Mouse (Mus musculus): ENCODE measurements at regions not wholly inside any gene's neighbourhood (a gene's known extent, or its start where the extent isn't known, plus 50 kb on each side); places are given as distances from the start of the nearest gene placed in this dataset.

- in situ Hi-C loops (cut with MboI; ENCODE audit: unreplicated experiment in 2 of 2): loop anchor here (5.0 to 10.0 kb wide), 2 partner anchors 118 to 205 kb away; no protein-coding TSS in a partner anchor
These were observed 131.4 kb downstream of the Cd24a start for GRCm38 (mm10) chr10:43709278-43710033.

GRCm38 (mm10) chr10:43710186-43710885 is 132.3 kb downstream of the Cd24a start:
- in situ Hi-C loops (cut with MboI; ENCODE audit: unreplicated experiment in 2 of 2): no loop called here

GRCm38 (mm10) chr10:43710886-43711256 is 132.8 kb downstream of the Cd24a start:
- in situ Hi-C loops (cut with MboI; ENCODE audit: unreplicated experiment in 2 of 2): no loop called here

- in situ Hi-C loops (cut with MboI; ENCODE audit: unreplicated experiment in 2 of 2): no loop called here
These were observed 134.6 kb downstream of the Cd24a start for GRCm38 (mm10) chr10:43712657-43713056.

GRCm38 (mm10) chr10:43718768-43719167 is 140.7 kb downstream of the Cd24a start:
- in situ Hi-C loops (cut with MboI; ENCODE audit: unreplicated experiment in 2 of 2): no loop called here

- in situ Hi-C loops (cut with MboI; ENCODE audit: unreplicated experiment in 2 of 2): no loop called here
These were observed 143.3 kb downstream of the Cd24a start for GRCm38 (mm10) chr10:43721356-43721755.

GRCm38 (mm10) chr10:43722164-43722563 is 144.1 kb downstream of the Cd24a start:
- in situ Hi-C loops (cut with MboI; ENCODE audit: unreplicated experiment in 2 of 2): no loop called here

- in situ Hi-C loops (cut with MboI; ENCODE audit: unreplicated experiment in 2 of 2): no loop called here
These were observed 144.9 kb downstream of the Cd24a start for GRCm38 (mm10) chr10:43722711-43723614.

- in situ Hi-C loops (cut with MboI; ENCODE audit: unreplicated experiment in 2 of 2): no loop called here
These were observed 145.5 kb downstream of the Cd24a start for GRCm38 (mm10) chr10:43723615-43723937.

GRCm38 (mm10) chr10:43727746-43728145 is 149.7 kb downstream of the Cd24a start:
- in situ Hi-C loops (cut with MboI; ENCODE audit: unreplicated experiment in 2 of 2): loop anchor here in 1 of 2 experiments (25.0 kb wide), 1 partner anchor 885 kb away; no protein-coding TSS in a partner anchor

- in situ Hi-C loops (cut with MboI; ENCODE audit: unreplicated experiment in 2 of 2): loop anchor here in 1 of 2 experiments (25.0 kb wide), 1 partner anchor 883 kb away; no protein-coding TSS in a partner anchor
These were observed 151.1 kb downstream of the Cd24a start for GRCm38 (mm10) chr10:43729184-43729583.

GRCm38 (mm10) chr10:43733618-43734415 is 155.7 kb downstream of the Cd24a start:
- in situ Hi-C loops (cut with MboI; ENCODE audit: unreplicated experiment in 2 of 2): loop anchor here in 1 of 2 experiments (25.0 kb wide), 1 partner anchor 878 kb away; no protein-coding TSS in a partner anchor

GRCm38 (mm10) chr10:43739181-43739580 is 161.1 kb downstream of the Cd24a start:
- in situ Hi-C loops (cut with MboI; ENCODE audit: unreplicated experiment in 2 of 2): loop anchor here in 1 of 2 experiments (25.0 kb wide), 1 partner anchor 873 kb away; no protein-coding TSS in a partner anchor

- in situ Hi-C loops (cut with MboI; ENCODE audit: unreplicated experiment in 2 of 2): loop anchor here (5.0 to 25.0 kb wide), 4 partner anchors 157 to 873 kb away; partner anchors contain the start of gene Cd24a (in 1 of the 2)
These were observed 161.6 kb downstream of the Cd24a start for GRCm38 (mm10) chr10:43739718-43740117.

- in situ Hi-C loops (cut with MboI; ENCODE audit: unreplicated experiment in 2 of 2): loop anchor here (5.0 to 25.0 kb wide), 4 partner anchors 158 to 872 kb away; partner anchors contain the start of gene Cd24a (in 1 of the 2)
These were observed 161.2 kb downstream of the Qrsl1 start for GRCm38 (mm10) chr10:43740204-43740865.

GRCm38 (mm10) chr10:43741361-43742084 is 160.0 kb downstream of the Qrsl1 start:
- in situ Hi-C loops (cut with MboI; ENCODE audit: unreplicated experiment in 2 of 2): loop anchor here (5.0 to 25.0 kb wide), 4 partner anchors 159 to 871 kb away; partner anchors contain the start of gene Cd24a (in 1 of the 2)

- in situ Hi-C loops (cut with MboI; ENCODE audit: unreplicated experiment in 2 of 2): loop anchor here (5.0 to 25.0 kb wide), 4 partner anchors 160 to 870 kb away; partner anchors contain the start of gene Cd24a (in 1 of the 2)
These were observed 159.2 kb downstream of the Qrsl1 start for GRCm38 (mm10) chr10:43742085-43743054.
